Mouse (Mus musculus): ENCODE measurements around the gene Gm21149. TPM values are rescaled to one million over a fixed set of nuclear protein-coding genes. Genes with fewer than 3 reads are reported as not detected.
"Not testable (repeated sequence)": the region's sequence is repeated elsewhere in the genome, so short reads cannot be mapped to it uniquely, and the experiment has no call there.

Gene Gm21149
- polyA plus RNA-seq (2011; ENCODE audit: insufficient read depth, insufficient read length, low replicate concordance, missing spikeins): not detected in 2 replicates

GRCm38 (mm10) chr5:15476423-15476822 is at the start of gene Gm21149:
Gene Gm21149, minus strand, starts transcription at chr5:15476523.
- WGBS: 45% methylated on average over 1 of the region's 1 CpGs
- H3K27ac ChIP-seq (ENCODE audit: control insufficient read depth, insufficient read depth, low read depth, low read length, poor library complexity); H3K4me1 ChIP-seq (ENCODE audit: control insufficient read depth, insufficient read depth, low read length): not testable (repeated sequence)

GRCm38 (mm10) chr5:15522470-15522869 is 46.1 kb upstream of the Gm21149 start:
- H3K4me3 ChIP-seq (replicated peaks; ENCODE audit: control insufficient read depth, low read depth, low read length); H3K4me1 ChIP-seq (ENCODE audit: control insufficient read depth, insufficient read depth, low read length); H3K27ac ChIP-seq (ENCODE audit: control insufficient read depth, insufficient read depth, low read depth, low read length, poor library complexity): not testable (repeated sequence)

More at GRCm38 (mm10) chr5:15476423-15476822, at the start of gene Gm21149:
- H3K4me3 ChIP-seq (replicated peaks; ENCODE audit: control insufficient read depth, low read depth, low read length): not testable (repeated sequence)

GRCm38 (mm10) chr5:15522028-15522427 is 45.7 kb upstream of the Gm21149 start:
- H3K4me3 ChIP-seq (replicated peaks; ENCODE audit: control insufficient read depth, low read depth, low read length); H3K4me1 ChIP-seq (ENCODE audit: control insufficient read depth, insufficient read depth, low read length); H3K27ac ChIP-seq (ENCODE audit: control insufficient read depth, insufficient read depth, low read depth, low read length, poor library complexity): not testable (repeated sequence)
- 26% methylated on average over 2 of the region's 2 CpGs for WGBS

- H3K27ac ChIP-seq (ENCODE audit: control insufficient read depth, insufficient read depth, low read depth, low read length, poor library complexity); H3K4me1 ChIP-seq (ENCODE audit: control insufficient read depth, insufficient read depth, low read length); H3K4me3 ChIP-seq (replicated peaks; ENCODE audit: control insufficient read depth, low read depth, low read length): not testable (repeated sequence)
- WGBS: 15% methylated on average over 5 of the region's 5 CpGs
Measured at GRCm38 (mm10) chr5:15520418-15520817, 44.1 kb upstream of the Gm21149 start.

GRCm38 (mm10) chr5:15517150-15517549 is 40.8 kb upstream of the Gm21149 start:
- H3K4me3 ChIP-seq (replicated peaks; ENCODE audit: control insufficient read depth, low read depth, low read length); H3K27ac ChIP-seq (ENCODE audit: control insufficient read depth, insufficient read depth, low read depth, low read length, poor library complexity); H3K4me1 ChIP-seq (ENCODE audit: control insufficient read depth, insufficient read depth, low read length): not testable (repeated sequence)
- WGBS: 59% methylated on average over 2 of the region's 2 CpGs

- WGBS: 57% methylated on average over 3 of the region's 3 CpGs
- H3K27ac ChIP-seq (ENCODE audit: control insufficient read depth, insufficient read depth, low read depth, low read length, poor library complexity); H3K4me3 ChIP-seq (replicated peaks; ENCODE audit: control insufficient read depth, low read depth, low read length); H3K4me1 ChIP-seq (ENCODE audit: control insufficient read depth, insufficient read depth, low read length): not testable (repeated sequence)
Measured at GRCm38 (mm10) chr5:15512236-15512635, 35.9 kb upstream of the Gm21149 start.

- 75% methylated on average over 1 of the region's 1 CpGs for WGBS
- not testable (repeated sequence) for H3K4me3 ChIP-seq (replicated peaks; ENCODE audit: control insufficient read depth, low read depth, low read length); H3K4me1 ChIP-seq (ENCODE audit: control insufficient read depth, insufficient read depth, low read length); H3K27ac ChIP-seq (ENCODE audit: control insufficient read depth, insufficient read depth, low read depth, low read length, poor library complexity)
Measured at GRCm38 (mm10) chr5:15509911-15510310, 33.6 kb upstream of the Gm21149 start.

GRCm38 (mm10) chr5:15508460-15509451 is 32.4 kb upstream of the Gm21149 start:
- H3K4me1 ChIP-seq (ENCODE audit: control insufficient read depth, insufficient read depth, low read length); H3K27ac ChIP-seq (ENCODE audit: control insufficient read depth, insufficient read depth, low read depth, low read length, poor library complexity); H3K4me3 ChIP-seq (replicated peaks; ENCODE audit: control insufficient read depth, low read depth, low read length): not testable (repeated sequence)
- WGBS: 59% methylated on average over 6 of the region's 6 CpGs

GRCm38 (mm10) chr5:15507757-15508459 is 31.6 kb upstream of the Gm21149 start:
- H3K27ac ChIP-seq (ENCODE audit: control insufficient read depth, insufficient read depth, low read depth, low read length, poor library complexity); H3K4me3 ChIP-seq (replicated peaks; ENCODE audit: control insufficient read depth, low read depth, low read length); H3K4me1 ChIP-seq (ENCODE audit: control insufficient read depth, insufficient read depth, low read length): not testable (repeated sequence)
- 57% methylated on average over 6 of the region's 6 CpGs for WGBS

GRCm38 (mm10) chr5:15507309-15507619 is 30.9 kb upstream of the Gm21149 start:
- H3K4me3 ChIP-seq (replicated peaks; ENCODE audit: control insufficient read depth, low read depth, low read length): no peak overlapping the region
- H3K4me1 ChIP-seq (ENCODE audit: control insufficient read depth, insufficient read depth, low read length): no peaks in the 10 kb centered on the region
- TF ChIP-seq CTCF (IDR thresholded peaks at IDR 0.05; ENCODE audit: control insufficient read depth, insufficient read depth, low read length): no peak
- no peak for TF ChIP-seq POLR2A (IDR thresholded peaks at IDR 0.05; ENCODE audit: borderline replicate concordance, control insufficient read depth, low read depth, low read length)
- 67% methylated on average over 3 of the region's 3 CpGs for WGBS
- no peak overlapping the region for H3K27ac ChIP-seq (ENCODE audit: control insufficient read depth, insufficient read depth, low read depth, low read length, poor library complexity)
